Mouse (Mus musculus) ES-Bruce4 (cell line): Measurements from ENCODE around the gene Stim1.

Experiments used
- CTCF ChIP-seq: IDR thresholded peaks from one replicate; pipeline ENCODE4 v1.8.1; 2011; ENCODE audit warnings: low read depth, low read length
- POLR2A ChIP-seq: IDR thresholded peaks from one replicate; pipeline ENCODE4 v1.8.1; 2011; ENCODE audit warnings: low read length; ENCODE audit not compliant: insufficient read depth

DNA sequence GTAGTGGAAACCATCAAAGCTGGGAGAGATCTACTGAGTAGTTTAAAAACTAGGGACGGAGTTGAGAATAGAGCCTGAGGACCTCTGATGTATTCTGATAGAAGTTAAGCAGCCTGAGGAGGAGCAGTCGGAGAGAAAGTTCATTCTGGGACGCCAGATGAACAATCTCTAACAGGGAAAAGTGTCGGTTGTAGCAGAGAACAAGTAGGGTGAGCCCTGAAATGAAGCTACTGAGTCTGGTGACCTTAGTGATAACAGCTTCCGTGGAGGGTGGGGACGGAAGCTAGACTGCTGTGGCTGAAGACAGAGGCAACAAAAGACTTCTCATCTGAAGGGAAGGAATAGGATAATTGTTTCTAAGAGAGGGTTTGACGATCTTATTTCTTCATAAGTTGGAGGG lies 47.8 kb downstream of the Stim1 start:
- TF ChIP-seq CTCF (no peak), POLR2A (no peak)
